Comparison of ENCODE assay signal across 22 mouse cellular contexts in genomic region chr5:17695366-17695765, GRCm38 (mm10).
DNase-seq lines count a peak whose midpoint lies in the region; ATAC-seq lines count a peak whose summit lies in the region.
"Had no signal": no experiment of that assay in that cellular context is flagged by ENCODE, and none has a peak within 500 bp of the region (broad histone marks: within the 10 kb centered on the region; RNA-seq: fewer than 3 reads in every experiment).

No protein-coding gene starts in this region.

- H3K4me2 ChIP-seq in forebrain, embryonic 13.5 days = no peak overlapping the region
- no peak overlapping the region for H3K4me2 ChIP-seq in forebrain, embryonic 11.5 days (ENCODE audit: low read depth, low read length, severe bottlenecking)
- H3K4me2 ChIP-seq: heart, embryonic 15.5 days; hindbrain, embryonic 14.5 days; limb, embryonic 15.5 days; lung, embryonic 14.5 days; midbrain, embryonic 12.5 days had no signal

- no peak for DNase-seq in forebrain, embryonic 11.5 days (ENCODE audit: low spot score)
- DNase-seq in layer of hippocampus, adult 11-12 months (ENCODE audit: low spot score) = peak; percentile 8
- no peak for DNase-seq in layer of hippocampus, postnatal 10 days (ENCODE audit: low spot score in 2 of 2)
- peak; percentile 3 for DNase-seq in ovary, postnatal 36 days (ENCODE audit: low spot score)
- no peak for DNase-seq in ovary, postnatal 10 days (ENCODE audit: low spot score)
- DNase-seq in adrenal gland, postnatal 36 days = no peak
- no peak for DNase-seq in right cerebral cortex, postnatal 25 days
- DNase-seq: adrenal gland, postnatal 14 days; cerebellum, adult 11 months; cerebellum, postnatal 14 days; gastrocnemius, adult 2 months; heart, postnatal 36 days; kidney, adult 8-10 months; kidney, postnatal 14 days; lung, embryonic 14.5 days had no signal

- no peaks in the 10 kb centered on the region for H3K9me3 ChIP-seq in forebrain, embryonic 13.5 days (replicated peaks)
- no peaks in the 10 kb centered on the region for H3K9me3 ChIP-seq in forebrain, embryonic 11.5 days (ENCODE audit: control insufficient read depth, low read length)
- H3K9me3 ChIP-seq: heart, embryonic 15.5 days; limb, embryonic 15.5 days; midbrain, embryonic 12.5 days had no signal

- H3K36me3 ChIP-seq in forebrain, embryonic 13.5 days (ENCODE audit: poor library complexity, severe bottlenecking) = no peaks in the 10 kb centered on the region
- no peaks in the 10 kb centered on the region for H3K36me3 ChIP-seq in forebrain, embryonic 11.5 days (ENCODE audit: control insufficient read depth, insufficient read depth, low read length)
- H3K36me3 ChIP-seq: heart, embryonic 15.5 days; midbrain, embryonic 12.5 days had no signal

- peak; percentile 67; the same call in 1 of the 2 replicates for ATAC-seq in forebrain, embryonic 13.5 days
- ATAC-seq in forebrain, embryonic 11.5 days (replicated peaks; ENCODE audit: low FRiP score) = no peak

- H3K27ac ChIP-seq in forebrain, embryonic 13.5 days = no peak overlapping the region
- no peak overlapping the region for H3K27ac ChIP-seq in forebrain, embryonic 11.5 days (ENCODE audit: low read depth, low read length)
- H3K27ac ChIP-seq: gastrocnemius, adult 2 months; heart, embryonic 15.5 days; hindbrain, embryonic 14.5 days; limb, embryonic 15.5 days; liver, embryonic 14.5 days; midbrain, embryonic 12.5 days; stomach, postnatal 0 days had no signal

- H3K4me1 ChIP-seq in forebrain, embryonic 13.5 days = no peaks in the 10 kb centered on the region
- H3K4me1 ChIP-seq in forebrain, embryonic 11.5 days (replicated peaks; ENCODE audit: control insufficient read depth, insufficient read depth, low read length) = no peaks in the 10 kb centered on the region
- H3K4me1 ChIP-seq: heart, embryonic 15.5 days; midbrain, embryonic 12.5 days had no signal

- 73% methylated on average over 2 of the region's 2 CpGs for WGBS in forebrain, embryonic 13.5 days
- WGBS in forebrain, embryonic 11.5 days = 86% methylated on average over 2 of the region's 2 CpGs

- no peak overlapping the region for H3K4me3 ChIP-seq in forebrain, embryonic 13.5 days
- H3K4me3 ChIP-seq in forebrain, embryonic 11.5 days (ENCODE audit: low read depth, low read length) = no peak overlapping the region
- H3K4me3 ChIP-seq: gastrocnemius, adult 2 months; heart, embryonic 15.5 days; limb, embryonic 15.5 days; midbrain, embryonic 12.5 days had no signal

- no peak overlapping the region for H3K9ac ChIP-seq in forebrain, embryonic 13.5 days
- no peak overlapping the region for H3K9ac ChIP-seq in forebrain, embryonic 11.5 days (ENCODE audit: low read length)
- H3K9ac ChIP-seq: heart, embryonic 15.5 days; hindbrain, embryonic 14.5 days; limb, embryonic 15.5 days; liver, embryonic 14.5 days; lung, embryonic 14.5 days; midbrain, embryonic 12.5 days had no signal

- no peaks in the 10 kb centered on the region for H3K27me3 ChIP-seq in forebrain, embryonic 13.5 days
- no peaks in the 10 kb centered on the region for H3K27me3 ChIP-seq in forebrain, embryonic 11.5 days (ENCODE audit: control insufficient read depth, insufficient read depth, low read length)
- H3K27me3 ChIP-seq: heart, embryonic 15.5 days; limb, embryonic 15.5 days; midbrain, embryonic 12.5 days had no signal

Comparison
In these comparisons a context has a peak if more than half of its experiments do, and no peak if none do; other contexts are left out.
1. DNase-seq: peak in layer of hippocampus, adult 11-12 months (single experiment) and ovary, postnatal 36 days (single experiment); none in forebrain, embryonic 11.5 days (single experiment), layer of hippocampus, postnatal 10 days (0 of 2), ovary, postnatal 10 days (single experiment), adrenal gland, postnatal 36 days (0 of 2) and right cerebral cortex, postnatal 25 days (single experiment).